Mouse (Mus musculus): ENCODE results near the gene Usp6nl.

GRCm38 (mm10) chr2:6284784-6285183, 37.7 kb upstream of the Usp6nl start:
- TF ChIP-seq CTCF (IDR thresholded peaks at IDR 0.05; ENCODE audit: insufficient read depth, low read depth, low read length) (no peak), POLR2A (IDR thresholded peaks at IDR 0.05; ENCODE audit: insufficient read depth, low read depth, low read length) (no peak)
